Mouse (Mus musculus): ENCODE data around the gene Pole2. TPM values are rescaled to one million over a fixed set of nuclear protein-coding genes. Genes with fewer than 3 reads are reported as not detected.

The Pole2 gene
- 1 to 10 TPM in 1 of 2 experiments, under 1 TPM in 1; 0.99 to 1.3 TPM for total RNA-seq (2021)
- long read RNA-seq, experiment 1, result 0 reads
- long read RNA-seq, experiment 2, partial matches to known transcripts, result 1 of 3 reads
- long read RNA-seq, experiment 2, other reads (novel, unspliced or antisense), result 0 of 3 reads

- peak; percentile 89 to 90 for DNase-seq (ENCODE audit: low spot score in 2 of 2)
Observed at GRCm38 (mm10) chr12:69227776-69228466, at the start of gene Pole2. Gene Pole2 (minus strand): TSS chr12:69228195.

- DNase-seq (ENCODE audit: low spot score in 2 of 2), result no peak
Observed at GRCm38 (mm10) chr12:69268956-69269355, 41.0 kb upstream of the Pole2 start.

- DNase-seq (ENCODE audit: low spot score in 2 of 2), result no peak
Observed at GRCm38 (mm10) chr12:69267956-69268632, 40.1 kb upstream of the Pole2 start.

GRCm38 (mm10) chr12:69265031-69265430 lies 37.0 kb upstream of the Pole2 start:
- no peak for DNase-seq (ENCODE audit: low spot score in 2 of 2)

- DNase-seq (ENCODE audit: low spot score in 2 of 2), result no peak
Observed at GRCm38 (mm10) chr12:69262251-69262650, 34.3 kb upstream of the Pole2 start.

- no peak for DNase-seq (ENCODE audit: low spot score in 2 of 2)
Observed at GRCm38 (mm10) chr12:69257836-69258235, 29.8 kb upstream of the Pole2 start.

- no peak for DNase-seq (ENCODE audit: low spot score in 2 of 2)
Observed at GRCm38 (mm10) chr12:69253806-69254205, 25.8 kb upstream of the Pole2 start.

GRCm38 (mm10) chr12:69250756-69251155 lies 22.8 kb upstream of the Pole2 start:
- no peak for DNase-seq (ENCODE audit: low spot score in 2 of 2)

GRCm38 (mm10) chr12:69249766-69250165 lies 21.8 kb upstream of the Pole2 start:
- no peak for DNase-seq (ENCODE audit: low spot score in 2 of 2)

- peak; percentile 67 to 74 for DNase-seq (ENCODE audit: low spot score in 2 of 2)
Observed at GRCm38 (mm10) chr12:69241771-69242431, 13.9 kb upstream of the Pole2 start.

GRCm38 (mm10) chr12:69241405-69241770 lies 13.4 kb upstream of the Pole2 start:
- no peak for DNase-seq (ENCODE audit: low spot score in 2 of 2)

- no peak for DNase-seq (ENCODE audit: low spot score in 2 of 2)
Observed at GRCm38 (mm10) chr12:69240876-69241275, 12.9 kb upstream of the Pole2 start, which contains the start of gene Klhdc1. Gene Klhdc1 (plus strand): TSS chr12:69241176.

GRCm38 (mm10) chr12:69238284-69238683 lies 10.3 kb upstream of the Pole2 start:
- DNase-seq (ENCODE audit: low spot score in 2 of 2), result no peak

GRCm38 (mm10) chr12:69235782-69236181 lies 7.8 kb upstream of the Pole2 start:
- DNase-seq (ENCODE audit: low spot score in 2 of 2), result no peak

GRCm38 (mm10) chr12:69229251-69229650 lies 1.3 kb upstream of the Pole2 start:
- peak in 1 of 2 experiments; percentile 28 for DNase-seq (ENCODE audit: low spot score in 2 of 2)

- no peak for DNase-seq (ENCODE audit: low spot score in 2 of 2)
Observed at GRCm38 (mm10) chr12:69220613-69221277, 7.2 kb downstream of the Pole2 start.

- no peak for DNase-seq (ENCODE audit: low spot score in 2 of 2)
Observed at GRCm38 (mm10) chr12:69216587-69216986, 11.4 kb downstream of the Pole2 start.

- peak; percentile 12 to 37 for DNase-seq (ENCODE audit: low spot score in 2 of 2)
Observed at GRCm38 (mm10) chr12:69215000-69215785, 12.8 kb downstream of the Pole2 start.

- DNase-seq (ENCODE audit: low spot score in 2 of 2), result no peak
Observed at GRCm38 (mm10) chr12:69214393-69214792, 13.6 kb downstream of the Pole2 start.

GRCm38 (mm10) chr12:69213186-69213777 lies 14.7 kb downstream of the Pole2 start:
- no peak for DNase-seq (ENCODE audit: low spot score in 2 of 2)

Measured in adrenal gland, adult 18-20 months (tissue).